Mouse (Mus musculus) stomach, embryonic 14.5 days (tissue): ENCODE measurements around the gene Cav3. TPM values are rescaled to one million over a fixed set of nuclear protein-coding genes. Genes with fewer than 3 reads are reported as not detected.

Source experiments
- ATAC-seq: fragments of 200-750 bp; cut with Nextera tagmentation; 2 replicates; pipeline ENCODE4 v1.8.0; 2017; ENCODE audit warnings: low read depth, moderate TSS enrichment; ENCODE audit not compliant: insufficient number of reproducible peaks, insufficient read depth, low FRiP score
- H3K27ac ChIP-seq: fragments of 300-500 bp; sonication (generic); 2 replicates; pipeline ENCODE4 v1.5.1; 2014; ENCODE audit warnings: mild to moderate bottlenecking, low read length, moderate library complexity, mixed read lengths
- H3K27me3 ChIP-seq: fragments of 300-500 bp; sonication (generic); 2 replicates; pipeline ENCODE4 v1.6.1; 2014; ENCODE audit warnings: low read length, control low read depth, mixed read lengths; ENCODE audit not compliant: control insufficient read depth, insufficient read depth
- H3K36me3 ChIP-seq: fragments of 300-500 bp; sonication (generic); 2 replicates; pipeline ENCODE4 v1.6.1; 2014; ENCODE audit warnings: mild to moderate bottlenecking, control low read depth, low read length, moderate library complexity, mixed read lengths; ENCODE audit not compliant: control insufficient read depth, insufficient read depth
- H3K4me1 ChIP-seq: fragments of 300-500 bp; sonication (generic); 2 replicates; pipeline ENCODE4 v1.6.1; 2014; ENCODE audit warnings: low read length, control low read depth, mixed read lengths; ENCODE audit not compliant: control insufficient read depth, insufficient read depth
- H3K4me2 ChIP-seq: fragments of 300-500 bp; sonication (generic); replicated peaks from 2 replicates; pipeline ENCODE4 v1.6.1; 2014; ENCODE audit warnings: low read depth, low read length, control low read depth
- H3K4me3 ChIP-seq: fragments of 300-500 bp; sonication (generic); 2 replicates; pipeline ENCODE4 v1.5.1; 2014; ENCODE audit warnings: low read depth, low read length, control low read depth
- H3K9ac ChIP-seq: fragments of 300-500 bp; sonication (generic); replicated peaks from 2 replicates; pipeline ENCODE4 v1.6.1; 2014; ENCODE audit warnings: low read depth, mild to moderate bottlenecking, control low read depth, low read length, moderate library complexity, mixed read lengths
- H3K9me3 ChIP-seq: fragments of 300-500 bp; sonication (generic); 2 replicates; pipeline ENCODE4 v1.6.1; 2016; ENCODE audit warnings: low read depth, low read length, control low read depth; ENCODE audit not compliant: control insufficient read depth
- WGBS: fragments of 180-500 bp; shearing (Covaris S2); extraction: QIAGEN DNeasy Blood & Tissue Kit; methylation state at CpG from one replicate; pipeline ENCODE4 v1.1.7; 2014; 5-methylcytosine and 5-hydroxymethylcytosine counted together
- polyA plus RNA-seq: library from polyadenylated mRNA; unstranded; fragments of >200 nt; fragmentation: Nextera tagmentation; extraction: Ambion mirVana; gene quantifications from 2 replicates; pipeline ENCODE4 v1.2.1, GENCODE M21; 2014

Cav3 gene
- polyA plus RNA-seq, 1 experiment from 2014 or later: not detected

- H3K4me3 ChIP-seq: peak within 1 kb of the TSS; percentile 31
- WGBS: 9% methylated on average over 24 of the region's 24 CpGs
- H3K9ac ChIP-seq: no peak within 1 kb of the TSS
Observed at GRCm38 (mm10) chr6:112489910-112490559, 30.7 kb downstream of the Cav3 start, which contains the start of gene Oxtr. Gene Oxtr, minus strand, starts transcription at chr6:112489943.

DNA sequence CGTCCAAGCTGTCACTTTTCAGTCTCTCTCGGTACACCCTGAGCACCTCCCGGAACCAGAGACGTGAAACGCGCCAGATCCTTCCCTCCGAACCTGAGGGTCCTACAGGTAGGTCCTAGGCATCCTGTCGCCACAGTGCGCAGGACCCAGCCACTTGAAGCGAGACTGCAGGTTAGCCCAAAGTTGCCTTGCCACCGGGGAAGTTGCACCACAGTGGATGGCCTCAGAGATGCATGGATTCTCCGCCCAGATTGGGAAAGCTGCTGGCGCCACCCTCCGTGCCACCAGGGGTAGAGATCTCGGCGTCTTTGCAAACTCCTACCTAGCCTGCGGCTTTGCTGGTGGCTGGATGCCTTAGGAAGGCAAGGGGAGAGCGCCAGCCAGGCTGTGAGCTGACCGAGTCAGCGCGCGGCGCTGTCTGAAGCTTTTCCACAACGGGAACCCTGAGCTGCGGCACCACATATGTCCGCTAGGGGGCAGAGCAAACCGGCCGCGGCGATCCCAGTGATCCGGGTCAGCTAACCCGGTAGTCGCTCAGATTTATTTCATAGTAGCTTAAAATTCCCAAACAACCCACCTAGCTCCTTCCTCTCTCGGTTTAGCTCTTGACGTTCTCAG lies 31.4 kb downstream of the Cav3 start:
- no peaks in the 10 kb centered on the region for H3K9me3 ChIP-seq
- WGBS: 1% methylated on average over 35 of the region's 35 CpGs
- ATAC-seq: peak; percentile 42; the same call in 1 of the 2 replicates

More at GRCm38 (mm10) chr6:112489910-112490559, 30.7 kb downstream of the Cav3 start, which contains the start of gene Oxtr:
- Histone ChIP-seq H3K4me2 (peak within 1 kb of the TSS; percentile 66), H3K4me1 (no peaks in the 10 kb centered on the region), H3K9me3 (no peaks in the 10 kb centered on the region), H3K36me3 (no peaks in the 10 kb centered on the region), H3K27me3 (peaks cover 36% of the 10 kb centered on the region), H3K27ac (no peak within 1 kb of the TSS)
- 0 out of 2 replicates have a peak, but pooled peaks have one; percentile 2 for ATAC-seq

DNA sequence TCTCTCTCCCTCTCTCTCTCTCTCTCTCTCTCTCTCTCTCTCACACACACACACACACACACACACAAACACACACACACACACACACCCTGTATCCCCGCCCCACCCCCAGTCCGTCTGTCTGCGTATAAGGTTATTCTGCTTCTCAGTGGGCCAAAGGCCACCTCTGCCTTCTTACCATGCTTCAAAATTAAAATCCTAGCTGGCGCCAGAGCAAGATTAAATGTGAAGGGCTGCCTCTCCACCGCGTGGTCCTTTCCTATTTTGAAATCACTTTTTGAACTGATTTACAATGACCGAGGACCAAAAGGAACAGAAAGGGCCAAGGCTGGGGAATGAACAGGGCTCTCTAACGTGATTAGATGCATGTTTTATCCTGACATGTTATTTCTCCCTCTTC lies 32.2 kb downstream of the Cav3 start:
- Histone ChIP-seq H3K4me3 (no peak overlapping the region), H3K4me2 (no peak overlapping the region), H3K36me3 (no peaks in the 10 kb centered on the region), H3K4me1 (no peaks in the 10 kb centered on the region), H3K9me3 (no peaks in the 10 kb centered on the region), H3K27me3 (peaks cover 36% of the 10 kb centered on the region), H3K9ac (no peak overlapping the region), H3K27ac (no peak overlapping the region)
- 79% methylated on average over 8 of the region's 8 CpGs for WGBS
- no peak for ATAC-seq

More for the DNA sequence above, 31.4 kb downstream of the Cav3 start:
- Histone ChIP-seq H3K27ac (no peak overlapping the region), H3K4me1 (no peaks in the 10 kb centered on the region), H3K27me3 (peaks cover 36% of the 10 kb centered on the region), H3K9ac (no peak overlapping the region), H3K36me3 (no peaks in the 10 kb centered on the region), H3K4me3 (peak overlapping the region; percentile 31), H3K4me2 (peak overlapping the region; percentile 66)

DNA sequence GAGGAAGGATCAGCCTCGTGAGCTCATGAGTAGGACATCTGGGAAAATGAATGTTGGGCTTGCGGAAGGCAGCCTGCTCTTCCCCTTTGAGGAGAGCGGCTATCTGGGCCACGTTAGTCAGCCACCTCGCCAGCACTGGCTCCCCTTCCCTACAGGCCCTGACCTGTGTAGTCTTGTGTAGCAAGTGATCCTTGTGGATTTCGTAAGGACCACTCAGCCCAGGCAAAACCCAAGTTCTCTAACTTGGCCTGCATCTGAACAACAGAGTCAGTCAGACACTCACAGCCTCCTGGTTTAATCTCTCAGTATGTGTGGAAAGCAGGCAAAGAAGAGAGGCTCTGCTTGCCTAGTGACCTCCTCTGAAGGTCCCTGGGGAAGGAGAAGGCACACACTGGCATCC lies 33.4 kb downstream of the Cav3 start:
- 84% methylated on average over 6 of the region's 6 CpGs for WGBS
- no peak for ATAC-seq
- Histone ChIP-seq H3K4me2 (no peak overlapping the region), H3K9ac (no peak overlapping the region), H3K9me3 (no peaks in the 10 kb centered on the region), H3K27me3 (peaks cover 31% of the 10 kb centered on the region), H3K27ac (no peak overlapping the region), H3K4me3 (no peak overlapping the region), H3K36me3 (no peaks in the 10 kb centered on the region), H3K4me1 (no peaks in the 10 kb centered on the region)

DNA sequence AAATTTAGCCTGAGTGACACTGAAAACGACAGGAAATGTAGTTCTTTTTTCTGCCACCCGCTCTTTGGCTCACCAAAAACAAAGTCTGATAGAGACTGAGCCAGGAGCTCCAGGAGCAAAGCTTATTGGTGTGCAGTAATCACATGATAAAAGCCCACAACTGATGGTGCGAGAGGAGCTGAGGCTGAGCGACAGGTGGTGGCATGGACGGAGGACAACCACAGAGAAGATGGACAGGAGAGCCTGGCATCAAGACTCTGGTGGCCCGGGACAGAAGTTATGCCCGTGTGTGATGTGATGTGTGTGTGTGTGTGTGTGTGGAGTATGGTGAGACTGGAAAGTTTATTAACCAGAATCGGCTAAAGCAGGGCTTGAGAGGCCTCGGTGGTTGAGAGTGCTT lies 34.1 kb downstream of the Cav3 start:
- no peak overlapping the region for H3K4me3 ChIP-seq
- no peak overlapping the region for H3K27ac ChIP-seq
- no peaks in the 10 kb centered on the region for H3K36me3 ChIP-seq
- no peaks in the 10 kb centered on the region for H3K9me3 ChIP-seq
- no peaks in the 10 kb centered on the region for H3K4me1 ChIP-seq
- 91% methylated on average over 9 of the region's 9 CpGs for WGBS
- H3K9ac ChIP-seq: no peak overlapping the region
- H3K27me3 ChIP-seq: peaks cover 24% of the 10 kb centered on the region
- ATAC-seq: no peak
- no peak overlapping the region for H3K4me2 ChIP-seq

DNA sequence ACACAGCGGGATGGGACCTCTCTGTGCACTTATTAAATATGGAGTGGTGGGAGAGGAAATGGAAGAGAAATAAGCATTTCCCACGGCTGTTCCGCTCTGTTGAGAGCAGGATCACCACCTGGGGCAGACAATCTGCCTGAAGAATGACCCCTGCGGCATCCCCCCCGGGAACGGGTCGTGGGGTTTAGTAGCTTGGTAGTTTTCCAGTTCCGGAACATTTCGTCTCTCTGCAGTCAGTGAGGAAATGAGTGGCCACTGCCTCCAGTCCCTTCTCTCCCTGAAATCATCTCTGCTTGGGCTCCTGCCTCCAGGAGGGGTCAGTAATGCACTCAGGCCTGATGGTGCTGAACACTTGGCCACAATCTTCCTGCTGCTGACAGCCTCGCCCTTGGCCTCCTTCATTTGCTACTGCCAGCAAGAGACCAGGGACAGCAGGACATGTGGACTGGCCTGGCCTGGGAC lies 35.3 kb downstream of the Cav3 start:
- Histone ChIP-seq H3K4me3 (no peak overlapping the region), H3K27ac (no peak overlapping the region), H3K27me3 (peaks cover 11% of the 10 kb centered on the region; the same call in 1 of the 2 replicates), H3K9me3 (no peaks in the 10 kb centered on the region), H3K4me2 (no peak overlapping the region), H3K36me3 (no peaks in the 10 kb centered on the region), H3K4me1 (no peaks in the 10 kb centered on the region), H3K9ac (no peak overlapping the region)
- 58% methylated on average over 10 of the region's 10 CpGs for WGBS
- ATAC-seq: no peak

DNA sequence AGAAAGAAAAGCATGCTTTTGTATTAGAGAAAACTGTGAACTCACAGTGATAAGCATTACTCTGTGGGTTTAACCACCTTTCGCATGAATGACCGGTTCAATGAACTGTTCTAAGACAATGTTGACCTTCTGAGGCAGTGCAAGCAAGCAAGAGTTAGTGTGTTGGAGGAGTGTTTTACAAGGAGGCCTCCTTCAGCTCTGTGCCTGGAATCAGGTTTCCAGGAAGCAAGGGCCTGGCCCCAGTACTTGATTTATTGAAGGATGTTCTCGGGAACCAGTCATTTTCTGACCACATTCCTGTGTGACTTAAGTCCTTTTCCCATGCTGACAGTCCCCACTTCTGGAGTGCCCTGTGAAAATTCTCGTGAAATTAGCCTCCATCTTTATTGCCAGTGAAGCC lies 35.9 kb downstream of the Cav3 start:
- no peak; the same call in 1 of the 2 replicates for ATAC-seq
- 40% methylated on average over 4 of the region's 4 CpGs for WGBS

GRCm38 (mm10) chr6:112496291-112497060 lies 37.2 kb downstream of the Cav3 start:
- no peaks in the 10 kb centered on the region for H3K4me1 ChIP-seq

More for the DNA sequence above, 35.9 kb downstream of the Cav3 start:
- no peaks in the 10 kb centered on the region for H3K9me3 ChIP-seq
- no peaks in the 10 kb centered on the region for H3K36me3 ChIP-seq
- H3K27me3 ChIP-seq: peaks cover 5% of the 10 kb centered on the region; the same call in 1 of the 2 replicates
- no peaks in the 10 kb centered on the region for H3K4me1 ChIP-seq
- no peak overlapping the region for H3K27ac ChIP-seq
- H3K4me2 ChIP-seq: no peak overlapping the region
- H3K9ac ChIP-seq: no peak overlapping the region
- no peak overlapping the region for H3K4me3 ChIP-seq

More at GRCm38 (mm10) chr6:112496291-112497060, 37.2 kb downstream of the Cav3 start:
- Histone ChIP-seq H3K9me3 (no peaks in the 10 kb centered on the region), H3K36me3 (no peaks in the 10 kb centered on the region), H3K4me2 (no peak overlapping the region), H3K4me3 (no peak overlapping the region), H3K27me3 (no peaks in the 10 kb centered on the region), H3K9ac (no peak overlapping the region), H3K27ac (no peak overlapping the region)
- 81% methylated on average over 8 of the region's 8 CpGs for WGBS
- ATAC-seq: no peak
